7 mouse cellular contexts compared by ENCODE assay signal in genomic region chr6:66962582-66963043, GRCm38 (mm10).
A peak's percentile ranks its signal among the peaks of the same experiment; 100 is the strongest.
DNase-seq lines count a peak whose midpoint lies in the region; ATAC-seq and TF ChIP-seq lines count a peak whose summit lies in the region.

No protein-coding gene starts in this region.

- TF ChIP-seq EP300 in ES-Bruce4 (IDR thresholded peaks at IDR 0.05; ENCODE audit: insufficient read depth, low read depth, low read length), result no peak
- TF ChIP-seq EP300 in liver, embryonic 14.5 days (IDR thresholded peaks at IDR 0.05; ENCODE audit: low read depth), result 0 out of 2 replicates have a peak, but pooled peaks have one; percentile 42

- ATAC-seq in activated CD4-positive, CD25-positive, alpha-beta regulatory T cell, adult 4 months, result peak; percentile 77
- ATAC-seq in liver, embryonic 14.5 days (ENCODE audit: insufficient read depth), result peak; percentile 70; the same call in 1 of the 2 replicates
- peak; percentile 90 for ATAC-seq in neural tube, embryonic 13.5 days (ENCODE audit: low read depth)

- H3K27ac ChIP-seq in ES-Bruce4 (ENCODE audit: insufficient read depth, low read length), result no peak overlapping the region
- H3K27ac ChIP-seq in embryonic facial prominence, embryonic 10.5 days (replicated peaks), result no peak overlapping the region
- H3K27ac ChIP-seq in heart, embryonic 10.5 days, result no peak overlapping the region
- no peak overlapping the region for H3K27ac ChIP-seq in liver, embryonic 14.5 days
- no peak overlapping the region for H3K27ac ChIP-seq in neural tube, embryonic 13.5 days (replicated peaks)

- no peaks in the 10 kb centered on the region for H3K4me1 ChIP-seq in ES-Bruce4 (ENCODE audit: control insufficient read depth, insufficient read depth, low read length)
- peaks cover 6% of the 10 kb centered on the region for H3K4me1 ChIP-seq in embryonic facial prominence, embryonic 10.5 days
- H3K4me1 ChIP-seq in heart, embryonic 10.5 days, result peaks cover 53% of the 10 kb centered on the region
- H3K4me1 ChIP-seq in liver, embryonic 14.5 days (replicated peaks; ENCODE audit: control insufficient read depth in 2 of 2, insufficient read depth in 2 of 2, low read length in 1 of 2), result peaks cover 3 to 18% of the 10 kb centered on the region in 2 experiments
- peaks cover 19% of the 10 kb centered on the region for H3K4me1 ChIP-seq in neural tube, embryonic 13.5 days (replicated peaks)

- peak; percentile 19 for TF ChIP-seq CTCF in ES-Bruce4 (IDR thresholded peaks at IDR 0.05; ENCODE audit: low read depth, low read length)
- TF ChIP-seq CTCF in liver, embryonic 14.5 days (IDR thresholded peaks at IDR 0.05; ENCODE audit: low read depth), result peak; percentile 77

- TF ChIP-seq POLR2A in ES-Bruce4 (IDR thresholded peaks at IDR 0.05; ENCODE audit: insufficient read depth, low read length), result no peak

- 31% methylated on average over 2 of the region's 2 CpGs for WGBS in embryonic facial prominence, embryonic 10.5 days
- WGBS in heart, embryonic 10.5 days, result 29% methylated on average over 2 of the region's 2 CpGs
- whole genome bisulfite sequencing in liver, embryonic 14.5 days (ENCODE audit: insufficient replicate concordance), result 14% methylated on average over 2 of the region's 2 CpGs
- 26% methylated on average over 2 of the region's 2 CpGs for WGBS in neural tube, embryonic 13.5 days

- H3K36me3 ChIP-seq in ES-Bruce4 (ENCODE audit: control insufficient read depth, insufficient read depth, low read length, poor library complexity, severe bottlenecking), result no peaks in the 10 kb centered on the region
- H3K36me3 ChIP-seq in embryonic facial prominence, embryonic 10.5 days (replicated peaks), result no peaks in the 10 kb centered on the region
- no peaks in the 10 kb centered on the region for H3K36me3 ChIP-seq in heart, embryonic 10.5 days
- no peaks in the 10 kb centered on the region for H3K36me3 ChIP-seq in liver, embryonic 14.5 days (replicated peaks; ENCODE audit: control insufficient read depth, insufficient read depth, low read depth)
- no peaks in the 10 kb centered on the region for H3K36me3 ChIP-seq in neural tube, embryonic 13.5 days

- no peak overlapping the region for H3K9ac ChIP-seq in ES-Bruce4 (ENCODE audit: low read depth, poor library complexity, severe bottlenecking)
- H3K9ac ChIP-seq in liver, embryonic 14.5 days (replicated peaks), result no peak overlapping the region
- H3K9ac ChIP-seq in neural tube, embryonic 13.5 days, result no peak overlapping the region

- no peaks in the 10 kb centered on the region for H3K27me3 ChIP-seq in ES-Bruce4 (ENCODE audit: control insufficient read depth, insufficient read depth, low read length, poor library complexity, severe bottlenecking)
- H3K27me3 ChIP-seq in embryonic facial prominence, embryonic 10.5 days (replicated peaks; ENCODE audit: low read depth, poor library complexity, severe bottlenecking), result no peaks in the 10 kb centered on the region
- no peaks in the 10 kb centered on the region for H3K27me3 ChIP-seq in heart, embryonic 10.5 days (ENCODE audit: insufficient read depth, poor library complexity, severe bottlenecking)
- H3K27me3 ChIP-seq in liver, embryonic 14.5 days (ENCODE audit: control insufficient read depth, insufficient read depth, low read length), result no peaks in the 10 kb centered on the region
- H3K27me3 ChIP-seq in neural tube, embryonic 13.5 days, result no peaks in the 10 kb centered on the region

- DNase-seq in embryonic facial prominence, embryonic 10.5 days (ENCODE audit: low spot score), result peak; percentile 42
- DNase-seq in heart, embryonic 10.5 days (ENCODE audit: low spot score), result peak; percentile 81
- DNase-seq in kidney, adult 8-10 months, result peak; percentile 59
- DNase-seq in liver, embryonic 14.5 days (ENCODE audit: low read depth in 3 of 3, low spot score in 3 of 3), result peak in 2 of 3 experiments; percentile 46 to 55

- no peak overlapping the region for H3K4me3 ChIP-seq in ES-Bruce4 (ENCODE audit: low read depth, low read length)
- H3K4me3 ChIP-seq in embryonic facial prominence, embryonic 10.5 days, result no peak overlapping the region
- H3K4me3 ChIP-seq in heart, embryonic 10.5 days, result no peak overlapping the region
- H3K4me3 ChIP-seq in liver, embryonic 14.5 days (ENCODE audit: insufficient read depth in 1 of 2, low read depth in 2 of 2, low read length in 2 of 2), result no peak overlapping the region
- H3K4me3 ChIP-seq in neural tube, embryonic 13.5 days, result no peak overlapping the region

- no peak overlapping the region for H3K4me2 ChIP-seq in liver, embryonic 14.5 days (ENCODE audit: low read depth)
- no peak overlapping the region for H3K4me2 ChIP-seq in neural tube, embryonic 13.5 days

- no peaks in the 10 kb centered on the region for H3K9me3 ChIP-seq in ES-Bruce4 (replicated peaks; ENCODE audit: control insufficient read depth, insufficient read depth, low read length, poor library complexity, severe bottlenecking)
- no peaks in the 10 kb centered on the region for H3K9me3 ChIP-seq in embryonic facial prominence, embryonic 10.5 days
- no peaks in the 10 kb centered on the region for H3K9me3 ChIP-seq in heart, embryonic 10.5 days
- no peaks in the 10 kb centered on the region for H3K9me3 ChIP-seq in liver, embryonic 14.5 days (ENCODE audit: control insufficient read depth, low read length)
- no peaks in the 10 kb centered on the region for H3K9me3 ChIP-seq in neural tube, embryonic 13.5 days
